Mouse (Mus musculus) stomach, adult 2 months (tissue): Measurements from ENCODE around the gene Saa4. TPM values are rescaled to one million over a fixed set of nuclear protein-coding genes. Genes with fewer than 3 reads are reported as not detected.

Source experiments
- polyA plus RNA-seq: library from polyadenylated mRNA; depleted of rRNA; stranded (reverse); fragments of >200 nt; gene quantifications from 2 replicates; pipeline ENCODE4 v1.2.3, GENCODE M21; 2012; rRNA removed

Gene Saa4
- polyA plus RNA-seq: 0.03 TPM in 1 of 2 replicates, not detected in the other

GRCm38 (mm10) chr7:46732458-46732857 is at the start of gene Saa4:
Gene Saa4 (minus strand): TSS chr7:46732603.

GRCm38 (mm10) chr7:46751490-46751889 is 19.1 kb upstream of the Saa4 start, which contains the start of gene Saa2:
Gene Saa2 (plus strand): TSS chr7:46751790.

GRCm38 (mm10) chr7:46742880-46743279 is 10.5 kb upstream of the Saa4 start, which contains the start of gene Saa1:
Gene Saa1 (minus strand): TSS chr7:46742980.

GRCm38 (mm10) chr7:46715600-46715999 is 16.8 kb downstream of the Saa4 start, which contains the start of gene Saa3:
Gene Saa3 (minus strand): TSS chr7:46715700.

GRCm38 (mm10) chr7:46710390-46710844 is 22.0 kb downstream of the Saa4 start, which contains the start of gene Saal1:
Gene Saal1 (minus strand): TSS chr7:46710680.

Other genes starting within 250 kb of the Saa4 start
- 8.0 and 10.8 TPM in 2 replicates for gene Sergef, start 92.8 kb downstream of the Saa4 start, polyA plus RNA-seq
- 0.51 and 0.71 TPM in 2 replicates for gene Tph1, start 60.1 kb downstream of the Saa4 start, polyA plus RNA-seq
- 1.1 and 2.0 TPM in 2 replicates for gene Saal1, start 21.9 kb downstream of the Saa4 start, polyA plus RNA-seq
- gene Saa3, start 16.9 kb downstream of the Saa4 start, polyA plus RNA-seq: not detected in 2 replicates
- not detected in 2 replicates for gene Saa1, start 10.4 kb upstream of the Saa4 start, polyA plus RNA-seq
- gene Saa2, start 19.2 kb upstream of the Saa4 start, polyA plus RNA-seq: not detected in 2 replicates
- gene Hps5, start 63.5 kb upstream of the Saa4 start, polyA plus RNA-seq: 4.2 and 6.1 TPM in 2 replicates
- gene Gtf2h1, start 63.5 kb upstream of the Saa4 start, polyA plus RNA-seq: 2.0 and 2.8 TPM in 2 replicates
- 354 and 498 TPM in 2 replicates for gene Ldha, start 108.9 kb upstream of the Saa4 start, polyA plus RNA-seq
- gene Ldhc, start 128.6 kb upstream of the Saa4 start, polyA plus RNA-seq: 0.08 TPM in 1 of 2 replicates, not detected in the other
- 70.9 and 76.8 TPM in 2 replicates for gene Tsg101, start 187.4 kb upstream of the Saa4 start, polyA plus RNA-seq
- 0.48 and 0.62 TPM in 2 replicates for gene Uevld, start 225.9 kb upstream of the Saa4 start, polyA plus RNA-seq